In the genomic region with DNA sequence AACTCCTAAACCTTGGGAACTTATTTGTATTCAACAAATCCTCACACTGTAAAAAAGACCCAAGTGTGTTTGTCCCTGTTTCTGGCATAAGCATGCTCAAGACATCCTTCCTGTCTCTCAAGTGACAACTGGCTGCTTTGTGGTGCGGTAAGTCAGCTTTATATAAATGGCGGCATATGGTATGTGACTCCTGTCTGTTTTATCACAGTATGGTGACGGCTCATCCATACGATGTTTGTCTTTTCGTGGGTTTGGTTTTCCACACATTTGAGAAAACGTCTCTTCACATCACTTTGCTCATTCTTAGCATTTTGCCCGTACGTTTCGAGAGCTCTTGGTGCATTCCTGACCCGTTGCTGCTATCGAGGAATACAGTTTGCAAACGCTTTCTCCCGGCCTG, we compare ENCODE assay signal across 23 mouse cellular contexts. TPM values are rescaled to one million over a fixed set of nuclear protein-coding genes. Genes with fewer than 3 reads are reported as not detected.
"Had no signal": no experiment of that assay in that cellular context is flagged by ENCODE, and none has a peak within 500 bp of the region (broad histone marks: within the 10 kb centered on the region; RNA-seq: fewer than 3 reads in every experiment).

No protein-coding gene starts in this region.

- H3K27ac ChIP-seq: limb, embryonic 12.5 days; limb, embryonic 15.5 days; liver, embryonic 14.5 days; macrophage; midbrain, embryonic 12.5 days; midbrain, embryonic 15.5 days; neural tube, embryonic 12.5 days; neural tube, embryonic 15.5 days; stomach, postnatal 0 days had no signal

- H3K9ac ChIP-seq: limb, embryonic 12.5 days; limb, embryonic 15.5 days; liver, embryonic 14.5 days; liver, postnatal 0 days; lung, embryonic 14.5 days; midbrain, embryonic 12.5 days; midbrain, embryonic 15.5 days; neural tube, embryonic 12.5 days; neural tube, embryonic 15.5 days had no signal

- DNase-seq: kidney, postnatal 14 days; kidney, postnatal 4 days; left cerebral cortex, postnatal 4 days; liver, postnatal 0 days; lung, embryonic 14.5 days; right cerebral cortex, adult 18-20 months; right cerebral cortex, postnatal 14 days; right cerebral cortex, postnatal 4 days; thymus, adult 2 months; thymus, postnatal 14 days; thymus, postnatal 4 days had no signal

- H3K27me3 ChIP-seq: limb, embryonic 15.5 days; midbrain, embryonic 15.5 days had no signal

- H3K9me3 ChIP-seq: limb, embryonic 12.5 days; limb, embryonic 15.5 days; midbrain, embryonic 12.5 days; midbrain, embryonic 15.5 days; neural tube, embryonic 12.5 days; neural tube, embryonic 15.5 days had no signal

- H3K36me3 ChIP-seq: limb, embryonic 12.5 days; limb, embryonic 15.5 days; midbrain, embryonic 12.5 days; midbrain, embryonic 15.5 days; neural tube, embryonic 12.5 days; neural tube, embryonic 15.5 days had no signal

- ATAC-seq: liver, postnatal 0 days; lung, postnatal 0 days; midbrain, embryonic 15.5 days had no signal

- H3K4me1 ChIP-seq: limb, embryonic 12.5 days; limb, embryonic 15.5 days; midbrain, embryonic 12.5 days; midbrain, embryonic 15.5 days; neural tube, embryonic 12.5 days; neural tube, embryonic 15.5 days had no signal

- H3K4me3 ChIP-seq: limb, embryonic 12.5 days; limb, embryonic 15.5 days; midbrain, embryonic 12.5 days; midbrain, embryonic 15.5 days; neural tube, embryonic 12.5 days; neural tube, embryonic 15.5 days had no signal

- H3K4me2 ChIP-seq: limb, embryonic 12.5 days; limb, embryonic 15.5 days; liver, embryonic 11.5 days; lung, embryonic 14.5 days; midbrain, embryonic 12.5 days; midbrain, embryonic 15.5 days; neural tube, embryonic 12.5 days; neural tube, embryonic 15.5 days had no signal

RNA-seq across cellular contexts. Expression of a gene that starts 40.0 kb away (rescaled TPM):
- total RNA-seq: megakaryocyte, adult 5-6 weeks had no signal
- polyA plus RNA-seq: limb, embryonic 12.5 days; liver, embryonic 14.5 days; liver, postnatal 0 days; lung, embryonic 14.5 days; macrophage had no signal
